Mouse (Mus musculus) hindbrain, embryonic 16.5 days (tissue): ENCODE data around the gene Ccdc184. TPM values are rescaled to one million over a fixed set of nuclear protein-coding genes. Genes with fewer than 3 reads are reported as not detected.

Source experiments
- ATAC-seq: fragments of 200-750 bp; cut with Nextera tagmentation; 2 replicates; pipeline ENCODE4 v1.8.0; 2017; ENCODE audit warnings: moderate TSS enrichment, moderate library complexity
- H3K27ac ChIP-seq: fragments of 300-500 bp; sonication (generic); 2 replicates; pipeline ENCODE4 v1.5.1; 2014; ENCODE audit warnings: low read depth, mild to moderate bottlenecking, control low read depth, low read length, moderate library complexity
- H3K27me3 ChIP-seq: fragments of 300-500 bp; sonication (generic); replicated peaks from 2 replicates; pipeline ENCODE4 v1.6.1; 2014; ENCODE audit warnings: low read length; ENCODE audit not compliant: control insufficient read depth, insufficient read depth
- H3K36me3 ChIP-seq: fragments of 300-500 bp; sonication (generic); 2 replicates; pipeline ENCODE4 v1.6.1; 2014; ENCODE audit warnings: mild to moderate bottlenecking, low read length, moderate library complexity, mixed read lengths; ENCODE audit not compliant: control insufficient read depth, insufficient read depth
- H3K4me1 ChIP-seq: fragments of 300-500 bp; sonication (generic); 2 replicates; pipeline ENCODE4 v1.6.1; 2014; ENCODE audit warnings: low read depth, low read length; ENCODE audit not compliant: control insufficient read depth, insufficient read depth
- H3K4me2 ChIP-seq: fragments of 300-500 bp; sonication (generic); 2 replicates; pipeline ENCODE4 v1.6.1; 2014; ENCODE audit warnings: mild to moderate bottlenecking, low read length, control low read depth, moderate library complexity
- H3K4me3 ChIP-seq: fragments of 300-500 bp; sonication (generic); 2 replicates; pipeline ENCODE4 v1.5.1; 2014; ENCODE audit warnings: mild to moderate bottlenecking, low read length, control low read depth, moderate library complexity
- H3K9ac ChIP-seq: fragments of 300-500 bp; sonication (generic); 2 replicates; pipeline ENCODE4 v1.6.1; 2014; ENCODE audit warnings: low read depth, mild to moderate bottlenecking, control low read depth, low read length, moderate library complexity
- H3K9me3 ChIP-seq: fragments of 300-500 bp; sonication (generic); 2 replicates; pipeline ENCODE4 v1.6.1; 2014; ENCODE audit warnings: mild to moderate bottlenecking, low read length, moderate library complexity; ENCODE audit not compliant: control insufficient read depth
- WGBS: fragments of 180-500 bp; shearing (Covaris S2); extraction: QIAGEN DNeasy Blood & Tissue Kit; methylation state at CpG from one replicate; pipeline ENCODE4 v1.1.7; 2014; 5-methylcytosine and 5-hydroxymethylcytosine counted together
- polyA plus RNA-seq: library from polyadenylated mRNA; unstranded; fragments of >200 nt; fragmentation: Nextera tagmentation; extraction: Ambion mirVana; gene quantifications from 2 replicates; pipeline ENCODE4 v1.2.1, GENCODE M21; 2015

The Ccdc184 gene
- polyA plus RNA-seq, 1 experiment from 2014 or later = 139 TPM

DNA sequence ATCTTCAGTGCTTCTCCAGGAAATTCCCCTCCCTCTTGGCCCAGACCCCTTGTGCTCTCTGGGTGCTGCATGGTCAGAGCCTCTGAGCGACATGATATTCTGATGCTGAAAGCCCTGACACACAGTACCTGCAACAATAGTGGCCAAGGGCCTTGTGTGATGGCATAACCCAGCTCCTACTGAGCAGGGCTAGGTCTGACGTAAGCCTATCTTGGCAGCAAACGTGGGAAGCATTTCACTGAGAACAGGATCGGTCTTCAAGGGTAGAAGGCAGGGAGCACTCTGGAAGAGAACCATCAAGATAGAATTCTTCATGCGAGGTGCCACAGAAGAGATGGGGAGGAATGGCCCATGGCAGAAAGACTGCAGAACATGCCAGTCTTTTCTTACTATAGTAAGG is 1.4 kb upstream of the Ccdc184 start, which contains the start of gene Asb8:
Gene Asb8 (minus strand): TSS at position 101 of the 400 bp plus-strand sequence.
- 90% methylated on average over 5 of the region's 5 CpGs for WGBS
- Histone ChIP-seq H3K4me3 (no peak within 1 kb of the TSS), H3K4me2 (peak within 1 kb of the TSS; percentile 72; the same call in 1 of the 2 replicates)

GRCm38 (mm10) chr15:98167645-98168621 is 975 bp downstream of the Ccdc184 start:
- peak overlapping the region; percentile 94 for H3K27ac ChIP-seq
- H3K36me3 ChIP-seq = no peaks in the 10 kb centered on the region
- H3K27me3 ChIP-seq = no peaks in the 10 kb centered on the region
- H3K4me2 ChIP-seq = peak overlapping the region; percentile 72
- no peaks in the 10 kb centered on the region for H3K9me3 ChIP-seq
- ATAC-seq = peak; percentile 95
- peaks cover 7% of the 10 kb centered on the region for H3K4me1 ChIP-seq
- H3K4me3 ChIP-seq = peak overlapping the region; percentile 70
- peak overlapping the region; percentile 77 for H3K9ac ChIP-seq
- under 1% methylated on average over 63 of the region's 69 CpGs for WGBS

More for the DNA sequence above, 1.4 kb upstream of the Ccdc184 start, which contains the start of gene Asb8:
- Histone ChIP-seq H3K9ac (no peak within 1 kb of the TSS), H3K9me3 (no peaks in the 10 kb centered on the region), H3K27ac (no peak within 1 kb of the TSS), H3K36me3 (no peaks in the 10 kb centered on the region), H3K27me3 (no peaks in the 10 kb centered on the region), H3K4me1 (peaks cover 3% of the 10 kb centered on the region)
- ATAC-seq = no peak

DNA sequence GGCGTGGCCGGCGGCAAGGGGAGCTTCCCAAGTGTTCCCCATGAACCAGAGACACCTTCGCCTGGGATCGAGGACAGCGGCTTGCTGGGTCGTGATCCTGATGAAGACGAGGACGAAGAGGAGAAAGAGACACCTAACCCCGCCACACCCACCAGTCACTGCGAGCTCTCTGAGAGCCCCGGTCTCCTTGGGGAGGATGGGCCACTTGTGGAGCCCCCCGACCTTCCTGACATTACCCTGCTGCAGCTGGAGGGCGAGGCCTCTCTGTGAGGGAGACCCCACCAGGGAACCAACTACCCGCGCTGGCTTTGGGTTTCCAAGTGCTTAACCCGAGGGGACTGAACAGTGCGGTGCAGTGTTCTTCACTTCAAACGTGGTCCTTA is 1.7 kb downstream of the Ccdc184 start:
- Histone ChIP-seq H3K36me3 (no peaks in the 10 kb centered on the region), H3K9me3 (no peaks in the 10 kb centered on the region), H3K4me2 (peak overlapping the region; percentile 72), H3K4me1 (peaks cover 8% of the 10 kb centered on the region), H3K9ac (peak overlapping the region; percentile 77), H3K27me3 (no peaks in the 10 kb centered on the region), H3K27ac (no peak overlapping the region; the same call in 1 of the 2 replicates), H3K4me3 (peak overlapping the region; percentile 70)
- WGBS = 4% methylated on average over 19 of the region's 19 CpGs
- ATAC-seq = no peak

GRCm38 (mm10) chr15:98170365-98170764 is 3.4 kb downstream of the Ccdc184 start:
- ATAC-seq = no peak
- no peaks in the 10 kb centered on the region for H3K36me3 ChIP-seq
- H3K9ac ChIP-seq = peak overlapping the region; percentile 53
- H3K4me1 ChIP-seq = peaks cover 9% of the 10 kb centered on the region
- H3K27me3 ChIP-seq = no peaks in the 10 kb centered on the region
- WGBS = 25% methylated on average over 7 of the region's 7 CpGs
- no peaks in the 10 kb centered on the region for H3K9me3 ChIP-seq
- H3K4me2 ChIP-seq = peak overlapping the region; percentile 72
- H3K4me3 ChIP-seq = peak overlapping the region; percentile 70
- no peak overlapping the region for H3K27ac ChIP-seq

DNA sequence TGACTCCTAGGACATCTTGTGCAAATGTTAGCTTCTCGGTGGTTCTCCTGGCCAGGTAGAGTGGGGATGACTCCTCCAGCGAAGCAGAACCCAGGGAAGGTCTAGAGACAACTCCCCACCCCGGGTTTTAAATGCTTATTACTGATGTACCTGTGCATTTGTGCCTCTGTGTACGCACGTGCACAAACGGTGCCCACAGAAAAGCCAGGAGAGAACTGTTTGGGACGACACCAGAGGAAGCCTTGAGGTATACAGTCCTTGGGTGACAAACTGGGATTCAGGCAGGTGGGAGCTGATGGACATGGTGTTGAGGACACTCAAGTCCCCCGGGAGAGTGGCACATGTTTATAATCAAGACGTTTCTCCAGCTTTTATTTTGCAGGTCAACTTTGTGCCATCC is 4.0 kb downstream of the Ccdc184 start:
- Histone ChIP-seq H3K4me1 (peaks cover 9% of the 10 kb centered on the region), H3K27ac (no peak overlapping the region), H3K4me3 (peak overlapping the region; percentile 70), H3K4me2 (peak overlapping the region; percentile 72), H3K36me3 (no peaks in the 10 kb centered on the region), H3K27me3 (no peaks in the 10 kb centered on the region), H3K9ac (no peak overlapping the region), H3K9me3 (no peaks in the 10 kb centered on the region)
- 72% methylated on average over 9 of the region's 9 CpGs for WGBS
- ATAC-seq = no peak

DNA sequence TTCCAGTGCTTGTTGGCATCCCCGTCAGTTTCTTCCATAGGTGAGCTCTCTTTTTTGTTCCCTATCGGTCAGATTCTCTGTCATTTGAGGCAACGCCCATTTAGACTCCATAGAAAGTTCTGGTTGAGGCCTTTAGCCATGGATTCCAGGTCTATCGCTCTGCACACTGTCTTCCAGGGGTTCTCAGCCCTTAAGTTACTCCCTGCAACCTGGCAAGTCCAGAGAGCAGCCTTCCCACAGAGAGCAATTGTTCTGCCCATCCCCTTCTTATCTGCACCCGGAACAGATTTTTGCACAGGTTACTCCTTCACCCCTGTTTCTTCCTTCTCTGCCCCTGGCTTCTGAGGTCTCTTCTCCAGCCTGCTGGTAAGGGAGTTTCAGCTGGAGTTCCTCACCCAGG is 5.2 kb downstream of the Ccdc184 start:
- Histone ChIP-seq H3K4me2 (peak overlapping the region; percentile 72; the same call in 1 of the 2 replicates), H3K9me3 (no peaks in the 10 kb centered on the region), H3K36me3 (no peaks in the 10 kb centered on the region), H3K9ac (no peak overlapping the region), H3K4me1 (peaks cover 9% of the 10 kb centered on the region), H3K27ac (no peak overlapping the region), H3K4me3 (no peak overlapping the region), H3K27me3 (0 out of 2 replicates have a peak, but pooled peaks cover 2% of the 10 kb centered on the region)
- no peak for ATAC-seq
- WGBS = 75% methylated on average over 5 of the region's 5 CpGs

DNA sequence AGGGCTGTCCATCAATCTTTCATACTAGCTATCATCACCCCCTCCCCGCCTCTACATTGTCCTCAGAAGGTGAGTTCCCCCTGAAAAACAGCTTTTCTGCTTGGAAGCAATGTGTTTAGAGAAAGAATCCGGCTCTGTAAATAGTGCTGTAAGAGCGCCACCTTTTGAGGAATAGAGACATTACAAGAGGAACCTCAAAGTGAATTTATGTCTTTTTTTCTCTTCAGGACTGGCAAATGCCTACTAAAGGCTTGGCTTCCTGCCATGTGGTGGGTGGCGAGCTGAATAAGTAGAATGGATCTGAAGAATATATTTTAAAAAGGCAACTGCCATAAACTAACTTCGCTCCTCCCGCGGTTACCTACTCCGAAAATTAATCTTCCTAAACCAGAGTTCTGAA is 6.9 kb downstream of the Ccdc184 start:
- no peaks in the 10 kb centered on the region for H3K36me3 ChIP-seq
- peak overlapping the region; percentile 18; the same call in 1 of the 2 replicates for H3K4me2 ChIP-seq
- peaks cover 6% of the 10 kb centered on the region for H3K4me1 ChIP-seq
- H3K27me3 ChIP-seq = 0 out of 2 replicates have a peak, but pooled peaks cover 2% of the 10 kb centered on the region
- no peak for ATAC-seq
- 34% methylated on average over 8 of the region's 8 CpGs for WGBS
- no peaks in the 10 kb centered on the region for H3K9me3 ChIP-seq
- H3K4me3 ChIP-seq = no peak overlapping the region
- no peak overlapping the region for H3K9ac ChIP-seq
- H3K27ac ChIP-seq = no peak overlapping the region

- 72% methylated on average over 3 of the region's 3 CpGs for WGBS
- no peak for ATAC-seq
- Histone ChIP-seq H3K4me2 (no peak overlapping the region), H3K9ac (no peak overlapping the region), H3K27ac (no peak overlapping the region), H3K36me3 (no peaks in the 10 kb centered on the region), H3K9me3 (no peaks in the 10 kb centered on the region), H3K27me3 (0 out of 2 replicates have a peak, but pooled peaks cover 2% of the 10 kb centered on the region), H3K4me3 (no peak overlapping the region), H3K4me1 (peaks cover 5% of the 10 kb centered on the region)
Observed at GRCm38 (mm10) chr15:98177320-98177719, 10.4 kb downstream of the Ccdc184 start.

GRCm38 (mm10) chr15:98180567-98181131 is 13.7 kb downstream of the Ccdc184 start:
- peak overlapping the region; percentile 49 for H3K9ac ChIP-seq
- WGBS = 4% methylated on average over 26 of the region's 26 CpGs
- H3K27ac ChIP-seq = peak overlapping the region; percentile 63
- 0 out of 2 replicates have a peak, but pooled peaks cover 2% of the 10 kb centered on the region for H3K27me3 ChIP-seq
- peaks cover 3% of the 10 kb centered on the region for H3K4me1 ChIP-seq
- ATAC-seq = no peak
- peak overlapping the region; percentile 86 for H3K4me2 ChIP-seq
- H3K4me3 ChIP-seq = peak overlapping the region; percentile 41
- no peaks in the 10 kb centered on the region for H3K36me3 ChIP-seq
- no peaks in the 10 kb centered on the region for H3K9me3 ChIP-seq
